Mouse (Mus musculus) testis, adult 2 months (tissue): ENCODE measurements at regions not wholly inside any gene's neighbourhood (a gene's known extent, or its start where the extent isn't known, plus 50 kb on each side); places are given as distances from the start of the nearest gene placed in this dataset.
"Not testable (repeated sequence)": the region's sequence is repeated elsewhere in the genome, so short reads cannot be mapped to it uniquely, and the experiment has no call there.

Experiments used
- H3K27ac ChIP-seq: fragments of 200-500 bp; 2 replicates; pipeline ENCODE4 v1.5.1; 2012; ENCODE audit warnings: low read depth, low read length; ENCODE audit not compliant: control insufficient read depth, insufficient read depth
- H3K27me3 ChIP-seq: fragments of 200-500 bp; 2 replicates; pipeline ENCODE4 v1.6.1; 2012; ENCODE audit warnings: mild to moderate bottlenecking, low read length, moderate library complexity; ENCODE audit not compliant: control insufficient read depth, insufficient read depth
- H3K36me3 ChIP-seq: fragments of 200-500 bp; 2 replicates; pipeline ENCODE4 v1.6.1; 2012; ENCODE audit warnings: mild to moderate bottlenecking, low read length; ENCODE audit not compliant: control insufficient read depth, insufficient read depth
- H3K4me1 ChIP-seq: fragments of 200-500 bp; 2 replicates; pipeline ENCODE4 v1.6.1; 2012; ENCODE audit warnings: low read length; ENCODE audit not compliant: control insufficient read depth, insufficient read depth
- H3K4me3 ChIP-seq: fragments of 200-500 bp; 2 replicates; pipeline ENCODE4 v1.5.1; 2012; ENCODE audit warnings: low read depth, mild to moderate bottlenecking, low read length, moderate library complexity, mixed read lengths; ENCODE audit not compliant: control insufficient read depth
- CTCF ChIP-seq: fragments of 200-500 bp; IDR thresholded peaks from 2 replicates; pipeline ENCODE4 v1.5.1; 2012; ENCODE audit warnings: low read depth, mild to moderate bottlenecking, inconsistent platforms, low read length, moderate library complexity; ENCODE audit not compliant: control insufficient read depth, insufficient read depth, insufficient replicate concordance
- POLR2A ChIP-seq: fragments of 200-500 bp; IDR thresholded peaks from 2 replicates; pipeline ENCODE4 v1.6.1; 2012; ENCODE audit warnings: low read depth, mild to moderate bottlenecking, inconsistent platforms, low read length, moderate library complexity; ENCODE audit not compliant: control insufficient read depth

DNA sequence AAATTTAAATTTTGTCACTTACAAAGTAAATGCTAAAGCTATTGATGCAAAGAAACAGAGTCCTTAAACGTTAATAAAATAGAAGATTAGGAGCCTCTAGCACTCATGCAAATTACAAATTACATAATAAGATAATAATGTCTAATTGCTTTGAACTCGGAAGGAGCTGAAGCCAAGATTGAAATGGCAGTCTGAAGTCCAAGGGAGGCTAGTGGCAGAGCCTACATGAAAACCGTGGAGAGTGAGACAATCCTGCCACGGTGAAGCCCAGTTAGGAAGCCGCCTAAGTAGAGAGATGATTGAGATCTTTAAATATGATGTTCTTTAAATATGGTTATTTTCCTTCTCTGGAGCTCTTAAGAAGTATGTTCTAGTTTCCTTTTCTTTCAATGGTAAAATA lies 260.0 kb downstream of the Nfkbiz start:
- no peak overlapping the region for H3K27ac ChIP-seq
- no peaks in the 10 kb centered on the region for H3K4me1 ChIP-seq
- H3K36me3 ChIP-seq, result no peaks in the 10 kb centered on the region
- no peak overlapping the region for H3K4me3 ChIP-seq
- TF ChIP-seq CTCF, result no peak
- no peaks in the 10 kb centered on the region for H3K27me3 ChIP-seq

DNA sequence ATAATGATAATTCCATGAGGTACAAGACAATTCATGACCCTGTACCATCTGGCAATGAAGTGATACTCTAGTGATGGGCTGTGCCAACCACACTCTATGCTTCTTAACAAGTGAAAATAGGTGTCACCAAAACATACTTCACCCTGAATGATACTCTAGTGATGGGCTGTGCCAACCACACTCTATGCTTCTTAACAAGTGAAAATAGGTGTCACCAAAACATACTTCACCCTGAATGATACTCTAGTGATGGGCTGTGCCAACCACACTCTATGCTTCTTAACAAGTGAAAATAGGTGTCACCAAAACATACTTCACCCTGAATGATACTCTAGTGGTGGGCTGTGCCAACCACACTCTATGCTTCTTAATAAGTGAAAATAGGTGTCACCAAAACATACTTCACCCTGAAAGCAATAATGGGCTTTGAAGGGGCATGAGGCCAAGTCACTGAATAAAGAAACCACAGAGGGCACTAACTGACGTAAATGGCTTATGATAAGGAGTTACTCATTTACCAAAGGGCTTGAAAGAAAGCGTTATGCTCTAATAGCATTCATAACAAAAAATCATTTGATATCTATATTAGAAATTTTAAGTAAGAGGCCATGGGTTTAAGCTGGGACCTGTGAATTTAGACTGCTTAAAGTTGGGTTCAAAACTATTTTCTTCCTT lies 263.0 kb downstream of the Nfkbiz start:
- not testable (repeated sequence) for H3K27me3 ChIP-seq, H3K4me1 ChIP-seq, H3K27ac ChIP-seq, H3K36me3 ChIP-seq, H3K4me3 ChIP-seq

DNA sequence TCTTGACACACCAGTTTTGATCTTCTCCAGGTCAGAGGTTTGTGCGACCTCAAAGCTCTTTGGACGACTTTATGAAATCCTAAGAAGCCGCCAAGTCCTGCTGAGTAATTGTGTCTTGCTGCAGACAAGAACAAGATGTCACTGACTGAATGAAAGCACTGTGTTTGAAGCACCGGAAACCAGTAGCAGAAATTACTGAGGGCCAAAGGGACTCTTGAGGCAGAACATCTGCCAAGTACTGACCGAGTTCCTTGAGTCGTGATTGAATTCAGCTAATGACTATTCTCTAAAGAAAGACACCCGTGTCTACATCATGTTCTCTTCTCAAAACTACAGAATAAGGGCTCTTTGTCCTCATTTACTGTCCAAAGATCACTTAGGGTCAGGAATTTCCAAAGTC lies 267.6 kb downstream of the Nfkbiz start:
- no peaks in the 10 kb centered on the region for H3K27me3 ChIP-seq
- no peaks in the 10 kb centered on the region for H3K4me1 ChIP-seq
- no peak overlapping the region for H3K4me3 ChIP-seq
- no peaks in the 10 kb centered on the region for H3K36me3 ChIP-seq
- H3K27ac ChIP-seq, result no peak overlapping the region
- TF ChIP-seq CTCF (no peak), POLR2A (no peak)

DNA sequence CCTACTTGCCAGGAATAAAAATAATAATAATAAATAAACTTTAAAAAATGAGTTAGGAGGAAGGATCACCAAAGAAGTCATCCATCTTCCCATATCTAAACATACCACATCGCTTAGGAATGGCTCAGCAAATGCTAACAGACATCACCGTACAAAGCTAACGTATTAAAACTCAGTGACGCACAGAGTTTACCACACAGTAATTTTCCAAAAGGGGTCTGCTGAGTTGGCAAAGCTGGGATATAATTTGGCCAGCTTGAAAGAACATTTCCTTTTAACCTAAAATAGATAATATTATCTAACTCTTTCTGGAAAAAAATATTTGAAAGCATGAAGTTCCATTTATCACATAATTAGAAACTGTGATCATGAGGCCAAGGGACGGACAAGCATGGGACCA lies 268.6 kb downstream of the Nfkbiz start:
- Histone ChIP-seq H3K27me3 (no peaks in the 10 kb centered on the region), H3K4me3 (no peak overlapping the region), H3K4me1 (no peaks in the 10 kb centered on the region), H3K27ac (no peak overlapping the region), H3K36me3 (no peaks in the 10 kb centered on the region)
- TF ChIP-seq CTCF, result no peak
- TF ChIP-seq POLR2A, result no peak

DNA sequence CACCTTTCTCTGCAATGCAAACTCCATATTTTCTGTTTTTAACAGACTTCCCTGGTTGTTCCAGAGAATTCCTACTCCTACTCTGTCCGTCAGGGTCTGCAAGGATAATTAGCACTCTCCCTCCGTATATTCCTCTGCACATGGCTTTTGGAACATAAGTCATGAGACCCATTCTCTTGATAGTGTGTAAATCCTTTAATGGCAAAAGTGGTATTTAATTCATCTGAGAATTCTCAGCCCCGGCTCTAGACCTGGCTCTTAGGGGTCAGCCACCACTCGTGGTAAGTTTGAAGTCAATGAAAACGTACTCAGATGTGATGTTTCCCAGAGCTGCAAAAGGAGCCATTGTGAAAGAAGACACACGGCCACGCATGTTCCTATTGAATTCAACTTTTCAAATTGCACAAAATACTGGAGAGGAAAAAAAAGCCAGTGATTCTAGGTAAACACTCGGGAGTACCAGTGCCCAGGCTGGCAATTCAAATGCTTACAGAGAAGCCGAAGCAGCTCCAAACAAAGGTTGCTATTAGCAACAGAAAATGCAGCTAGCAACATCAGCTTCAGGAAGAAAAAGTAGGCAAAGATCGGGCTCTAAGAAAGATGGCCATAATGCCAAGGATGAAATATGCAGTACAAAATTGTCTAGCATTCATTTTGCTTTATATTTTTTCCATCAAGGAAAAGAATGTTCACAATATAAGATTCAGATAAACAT lies 258.2 kb upstream of the Zpld1 start:
- no peak overlapping the region for H3K4me3 ChIP-seq
- no peak overlapping the region for H3K27ac ChIP-seq
- TF ChIP-seq POLR2A, result no peak
- H3K27me3 ChIP-seq, result no peaks in the 10 kb centered on the region
- H3K4me1 ChIP-seq, result peaks cover 2% of the 10 kb centered on the region; the same call in 1 of the 2 replicates
- no peaks in the 10 kb centered on the region for H3K36me3 ChIP-seq

DNA sequence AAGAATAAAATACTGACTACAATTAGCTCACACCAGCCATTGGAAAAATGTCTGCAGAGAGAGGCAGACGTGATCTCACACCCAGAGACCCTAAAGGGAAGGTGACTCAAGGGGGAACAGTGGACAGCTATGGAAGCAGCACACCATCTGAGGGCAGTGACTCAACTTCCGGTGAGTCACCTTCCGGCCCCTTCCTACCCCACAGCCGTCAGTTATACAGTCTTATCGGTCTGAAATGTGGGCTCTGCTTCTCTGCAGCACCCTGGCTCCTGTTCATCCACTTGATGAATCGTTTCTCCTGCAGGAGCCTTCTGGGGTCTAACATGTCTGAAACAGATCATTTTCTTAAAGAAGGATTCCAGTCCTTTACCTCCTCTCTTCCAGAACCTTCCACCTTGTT lies 257.4 kb upstream of the Zpld1 start:
- Histone ChIP-seq H3K4me3 (peak overlapping the region; percentile 60), H3K27ac (no peak overlapping the region), H3K36me3 (no peaks in the 10 kb centered on the region), H3K27me3 (no peaks in the 10 kb centered on the region), H3K4me1 (peaks cover 2% of the 10 kb centered on the region; the same call in 1 of the 2 replicates)
- TF ChIP-seq POLR2A (0 out of 2 replicates have a peak, but pooled peaks have one; percentile 15), CTCF (no peak)

DNA sequence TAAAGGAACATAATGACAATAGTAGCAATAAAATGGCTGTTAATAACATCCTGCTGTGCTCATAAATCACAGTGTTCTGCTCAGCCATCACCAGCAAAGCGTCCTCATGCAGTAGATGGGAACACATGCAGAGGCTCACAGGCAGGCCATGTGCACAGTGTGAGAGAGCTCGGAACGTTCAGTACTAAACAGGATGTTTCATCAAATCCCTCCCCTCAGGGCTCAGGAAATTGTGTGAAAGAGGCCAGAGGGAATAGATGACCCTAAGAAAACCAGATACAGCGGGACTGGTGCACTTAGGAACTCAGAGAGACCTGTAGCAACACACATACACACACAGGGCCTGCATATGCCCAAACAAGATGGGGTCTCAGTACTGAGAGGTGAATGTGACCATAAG lies 256.1 kb upstream of the Zpld1 start:
- TF ChIP-seq POLR2A, result no peak
- Histone ChIP-seq H3K36me3 (no peaks in the 10 kb centered on the region), H3K27ac (no peak overlapping the region), H3K27me3 (no peaks in the 10 kb centered on the region), H3K4me1 (peaks cover 2% of the 10 kb centered on the region; the same call in 1 of the 2 replicates), H3K4me3 (no peak overlapping the region)

DNA sequence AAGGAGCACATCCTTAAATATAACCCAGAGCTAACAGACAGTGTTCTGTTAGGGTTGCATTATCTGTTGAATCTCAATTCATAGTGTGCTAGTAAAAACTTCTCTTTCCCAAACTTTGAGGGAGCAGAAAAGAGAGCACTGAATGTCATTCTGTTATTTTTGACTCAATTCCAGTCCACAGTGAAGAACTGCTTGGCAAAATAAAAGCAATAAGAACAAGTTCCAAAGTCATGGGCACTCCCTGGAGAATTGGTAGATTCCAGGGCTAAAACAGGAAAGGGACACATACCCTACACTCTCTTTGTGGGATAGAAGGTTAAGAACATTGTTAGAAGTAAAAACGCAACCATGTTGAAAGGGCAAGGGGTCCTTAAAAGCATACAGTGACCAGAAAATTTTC lies 253.6 kb upstream of the Zpld1 start:
- Histone ChIP-seq H3K36me3 (no peaks in the 10 kb centered on the region), H3K27ac (no peak overlapping the region), H3K4me1 (peaks cover 2% of the 10 kb centered on the region; the same call in 1 of the 2 replicates), H3K4me3 (no peak overlapping the region), H3K27me3 (no peaks in the 10 kb centered on the region)
- no peak for TF ChIP-seq CTCF
- TF ChIP-seq POLR2A, result no peak
